ENCODE assay signal across 21 mouse cellular contexts in genomic region chr16:33158590-33159071, GRCm38 (mm10). TPM values are rescaled to one million over a fixed set of nuclear protein-coding genes. Genes with fewer than 3 reads are reported as not detected.
A peak's percentile ranks its signal among the peaks of the same experiment; 100 is the strongest.
DNase-seq lines count a peak whose midpoint lies in the region; ATAC-seq and TF ChIP-seq lines count a peak whose summit lies in the region.
"Had no signal": no experiment of that assay in that cellular context is flagged by ENCODE, and none has a peak within 500 bp of the region (broad histone marks: within the 10 kb centered on the region; RNA-seq: fewer than 3 reads in every experiment).

No protein-coding gene starts in this region.

- 80% methylated on average over 14 of the region's 14 CpGs for WGBS in hindbrain, postnatal 0 days
- 74% methylated on average over 14 of the region's 14 CpGs for WGBS in hindbrain, embryonic 16.5 days
- 65% methylated on average over 14 of the region's 14 CpGs for WGBS in midbrain, postnatal 0 days
- 76% methylated on average over 14 of the region's 14 CpGs for WGBS in midbrain, embryonic 15.5 days

- no peak overlapping the region for H3K4me3 ChIP-seq in hindbrain, postnatal 0 days (ENCODE audit: low read length)
- H3K4me3 ChIP-seq in hindbrain, embryonic 16.5 days (ENCODE audit: low read length), result no peak overlapping the region
- H3K4me3 ChIP-seq in midbrain, postnatal 0 days (ENCODE audit: low read depth, low read length), result no peak overlapping the region
- no peak overlapping the region for H3K4me3 ChIP-seq in midbrain, embryonic 15.5 days
- H3K4me3 ChIP-seq: heart, embryonic 10.5 days; hindbrain, embryonic 13.5 days; intestine, embryonic 15.5 days; kidney, embryonic 15.5 days; myocyte had no signal

- TF ChIP-seq CTCF in hindbrain, postnatal 0 days (IDR thresholded peaks at IDR 0.05; ENCODE audit: low read depth), result no peak
- no peak for TF ChIP-seq CTCF in midbrain, postnatal 0 days (IDR thresholded peaks at IDR 0.05)

- H3K27me3 ChIP-seq in hindbrain, postnatal 0 days (ENCODE audit: insufficient read depth, low read length), result no peaks in the 10 kb centered on the region
- H3K27me3 ChIP-seq in hindbrain, embryonic 16.5 days (replicated peaks; ENCODE audit: control insufficient read depth, insufficient read depth, low read length), result no peaks in the 10 kb centered on the region
- no peaks in the 10 kb centered on the region for H3K27me3 ChIP-seq in midbrain, postnatal 0 days (ENCODE audit: insufficient read depth, low read length)
- H3K27me3 ChIP-seq in midbrain, embryonic 15.5 days (replicated peaks), result no peaks in the 10 kb centered on the region
- H3K27me3 ChIP-seq: hindbrain, embryonic 13.5 days; intestine, embryonic 15.5 days; kidney, embryonic 15.5 days had no signal

- H3K36me3 ChIP-seq in hindbrain, postnatal 0 days (ENCODE audit: insufficient read depth, low read length), result no peaks in the 10 kb centered on the region
- no peaks in the 10 kb centered on the region for H3K36me3 ChIP-seq in hindbrain, embryonic 16.5 days (ENCODE audit: control insufficient read depth, insufficient read depth, low read length)
- no peaks in the 10 kb centered on the region for H3K36me3 ChIP-seq in midbrain, postnatal 0 days (ENCODE audit: insufficient read depth, low read length)
- H3K36me3 ChIP-seq in midbrain, embryonic 15.5 days (replicated peaks), result no peaks in the 10 kb centered on the region
- H3K36me3 ChIP-seq: heart, embryonic 10.5 days; hindbrain, embryonic 13.5 days; intestine, embryonic 15.5 days; kidney, embryonic 15.5 days had no signal

- no peaks in the 10 kb centered on the region for H3K9me3 ChIP-seq in hindbrain, postnatal 0 days (ENCODE audit: low read length)
- H3K9me3 ChIP-seq in hindbrain, embryonic 16.5 days (ENCODE audit: control insufficient read depth, low read length), result no peaks in the 10 kb centered on the region
- H3K9me3 ChIP-seq in midbrain, postnatal 0 days (ENCODE audit: low read length), result no peaks in the 10 kb centered on the region
- H3K9me3 ChIP-seq in midbrain, embryonic 15.5 days, result no peaks in the 10 kb centered on the region
- H3K9me3 ChIP-seq: heart, embryonic 10.5 days; hindbrain, embryonic 13.5 days; intestine, embryonic 15.5 days; kidney, embryonic 15.5 days had no signal

- H3K4me1 ChIP-seq in hindbrain, postnatal 0 days (ENCODE audit: insufficient read depth, low read length), result no peaks in the 10 kb centered on the region
- no peaks in the 10 kb centered on the region for H3K4me1 ChIP-seq in hindbrain, embryonic 16.5 days (ENCODE audit: control insufficient read depth, insufficient read depth, low read depth, low read length)
- H3K4me1 ChIP-seq in midbrain, postnatal 0 days (ENCODE audit: insufficient read depth, low read length), result no peaks in the 10 kb centered on the region
- H3K4me1 ChIP-seq in midbrain, embryonic 15.5 days, result no peaks in the 10 kb centered on the region
- H3K4me1 ChIP-seq: hindbrain, embryonic 13.5 days; intestine, embryonic 15.5 days; kidney, embryonic 15.5 days had no signal

- H3K27ac ChIP-seq in hindbrain, postnatal 0 days, result no peak overlapping the region
- no peak overlapping the region for H3K27ac ChIP-seq in hindbrain, embryonic 16.5 days (ENCODE audit: low read depth, low read length)
- no peak overlapping the region for H3K27ac ChIP-seq in midbrain, postnatal 0 days (ENCODE audit: low read depth, low read length)
- H3K27ac ChIP-seq in midbrain, embryonic 15.5 days, result no peak overlapping the region
- H3K27ac ChIP-seq: heart, embryonic 10.5 days; hindbrain, embryonic 13.5 days; intestine, embryonic 15.5 days; kidney, embryonic 15.5 days had no signal

- H3K9ac ChIP-seq in hindbrain, postnatal 0 days (replicated peaks; ENCODE audit: low read length), result no peak overlapping the region
- no peak overlapping the region for H3K9ac ChIP-seq in hindbrain, embryonic 16.5 days (ENCODE audit: low read depth, low read length)
- no peak overlapping the region for H3K9ac ChIP-seq in midbrain, postnatal 0 days (replicated peaks; ENCODE audit: low read length, poor library complexity, severe bottlenecking)
- H3K9ac ChIP-seq in midbrain, embryonic 15.5 days, result no peak overlapping the region
- H3K9ac ChIP-seq: hindbrain, embryonic 13.5 days; intestine, embryonic 15.5 days; kidney, embryonic 15.5 days had no signal

- no peak for DNase-seq in hindbrain, postnatal 0 days (ENCODE audit: low spot score)
- DNase-seq in midbrain, postnatal 0 days (ENCODE audit: low spot score), result no peak
- peak; percentile 74 for DNase-seq in MEL-GATA-1-ER (ENCODE audit: extremely low read depth, low read depth)
- no peak for DNase-seq in heart, postnatal 25 days (ENCODE audit: low spot score)
- no peak for DNase-seq in ovary, postnatal 14 days (ENCODE audit: low spot score)
- DNase-seq: adrenal gland, postnatal 10 days; B cell, adult 2 months; cerebellum, adult 11-12 months; heart, postnatal 10 days; lung, adult 18-20 months; thymus, postnatal 25 days had no signal

- ATAC-seq in hindbrain, postnatal 0 days, result 0 out of 2 replicates have a peak, but pooled peaks have one; percentile 35
- ATAC-seq in hindbrain, embryonic 16.5 days, result no peak
- peak; percentile 45; the same call in 1 of the 2 replicates for ATAC-seq in midbrain, postnatal 0 days (ENCODE audit: low FRiP score)
- ATAC-seq in midbrain, embryonic 15.5 days (replicated peaks), result no peak
- peak; percentile 70 for ATAC-seq in megakaryocyte, adult 5-6 weeks (ENCODE audit: poor library complexity, severe bottlenecking)
- ATAC-seq: intestine, embryonic 15.5 days; Patski had no signal

- H3K4me2 ChIP-seq in hindbrain, postnatal 0 days (ENCODE audit: low read depth, low read length), result no peak overlapping the region
- no peak overlapping the region for H3K4me2 ChIP-seq in hindbrain, embryonic 16.5 days (ENCODE audit: low read length)
- H3K4me2 ChIP-seq in midbrain, postnatal 0 days (ENCODE audit: low read depth, low read length, poor library complexity, severe bottlenecking), result no peak overlapping the region
- H3K4me2 ChIP-seq in midbrain, embryonic 15.5 days, result no peak overlapping the region
- H3K4me2 ChIP-seq: hindbrain, embryonic 13.5 days; intestine, embryonic 15.5 days; kidney, embryonic 15.5 days; liver, embryonic 11.5 days had no signal

- intact Hi-C loops in heart, postnatal 25 days (cut with DNase I), result loop anchor here (10.0 kb wide), 1 partner anchor 344 kb away; the partner anchor contains the start of gene Smbd1

RNA-seq across cellular contexts. Expression of gene Osbpl11, which starts 26.2 kb away (rescaled TPM):
- 23.6 and 25.0 TPM in 2 replicates for total RNA-seq in hindbrain, postnatal 0 days (2014; rRNA removed)
- 10.8 and 10.9 TPM in 2 replicates for polyA plus RNA-seq in hindbrain, postnatal 0 days (2015; fragmentation: Nextera tagmentation; extraction: Ambion mirVana)
- polyA plus RNA-seq in hindbrain, embryonic 16.5 days (2015; fragmentation: Nextera tagmentation; extraction: Ambion mirVana), result 11.7 and 15.3 TPM in 2 replicates
- total RNA-seq in midbrain, postnatal 0 days (2014; rRNA removed), result 25.1 TPM in 2 replicates
- polyA plus RNA-seq in midbrain, postnatal 0 days (2015; fragmentation: Nextera tagmentation; extraction: Ambion mirVana), result 11.7 and 12.0 TPM in 2 replicates
- polyA plus RNA-seq in midbrain, embryonic 15.5 days (2015; fragmentation: Nextera tagmentation; extraction: Ambion mirVana), result 20.0 and 21.4 TPM in 2 replicates
- 17.2 and 18.4 TPM in 2 replicates for total RNA-seq in megakaryocyte, adult 5-6 weeks (2015)
- total RNA-seq in megakaryocyte, adult 5-6 weeks (2017), result 29.1 and 30.0 TPM in 2 replicates
- 10 to 100 TPM; 18.3 to 20.4 TPM for total RNA-seq in heart, postnatal 25 days (2021)

Comparison
In these comparisons a context has a peak if more than half of its experiments do, and no peak if none do; other contexts are left out.
1. ATAC-seq: peak in hindbrain, postnatal 0 days (single experiment), midbrain, postnatal 0 days (single experiment) and megakaryocyte, adult 5-6 weeks (single experiment); none in hindbrain, embryonic 16.5 days (single experiment) and midbrain, embryonic 15.5 days (single experiment).